23 mouse cellular contexts compared by ENCODE assay signal in the genomic region with DNA sequence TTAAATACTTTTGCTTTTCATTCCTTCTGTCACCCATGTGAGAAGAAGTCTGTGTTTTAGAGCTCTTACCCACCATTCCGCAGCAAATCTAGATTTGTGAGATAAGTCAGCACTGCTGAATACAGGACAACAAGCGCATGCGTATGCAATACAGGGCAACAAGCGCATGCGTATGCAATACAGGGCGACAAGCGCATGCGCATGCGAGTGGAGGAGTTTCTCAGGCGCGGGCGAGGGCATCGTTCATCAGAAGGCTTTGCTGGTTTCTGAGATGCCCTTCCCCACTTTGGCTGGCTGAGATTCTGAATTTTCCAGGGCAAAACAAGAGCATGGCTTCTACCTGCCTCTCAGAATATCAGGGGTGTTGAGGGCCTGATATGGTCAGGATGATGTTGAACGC.
DNase-seq lines count a peak whose midpoint lies in the region; ATAC-seq and TF ChIP-seq lines count a peak whose summit lies in the region.
"Had no signal": no experiment of that assay in that cellular context is flagged by ENCODE, and none has a peak within 500 bp of the region (broad histone marks: within the 10 kb centered on the region; RNA-seq: fewer than 3 reads in every experiment).

No protein-coding gene starts in this region.

- no peaks in the 10 kb centered on the region for H3K36me3 ChIP-seq in midbrain, embryonic 11.5 days (ENCODE audit: control insufficient read depth, insufficient read depth, low read length)
- no peaks in the 10 kb centered on the region for H3K36me3 ChIP-seq in midbrain, embryonic 16.5 days (ENCODE audit: control insufficient read depth, insufficient read depth, low read length)
- H3K36me3 ChIP-seq in testis, adult 2 months (ENCODE audit: control insufficient read depth, insufficient read depth, low read length), result no peaks in the 10 kb centered on the region
- no peaks in the 10 kb centered on the region for H3K36me3 ChIP-seq in forebrain, embryonic 12.5 days (replicated peaks)
- H3K36me3 ChIP-seq: G1E had no signal

- H3K4me1 ChIP-seq in midbrain, embryonic 11.5 days (ENCODE audit: control insufficient read depth, insufficient read depth, low read length), result no peaks in the 10 kb centered on the region
- H3K4me1 ChIP-seq in midbrain, embryonic 16.5 days (ENCODE audit: control insufficient read depth, insufficient read depth, low read length), result no peaks in the 10 kb centered on the region
- H3K4me1 ChIP-seq in testis, adult 2 months (ENCODE audit: control insufficient read depth, insufficient read depth, low read length), result no peaks in the 10 kb centered on the region
- no peaks in the 10 kb centered on the region for H3K4me1 ChIP-seq in forebrain, embryonic 12.5 days

- 96% methylated on average over 14 of the region's 14 CpGs for WGBS in midbrain, embryonic 11.5 days
- WGBS in midbrain, embryonic 16.5 days, result 95% methylated on average over 14 of the region's 14 CpGs
- WGBS in forebrain, embryonic 12.5 days, result 96% methylated on average over 14 of the region's 14 CpGs

- DNase-seq in midbrain, embryonic 11.5 days (ENCODE audit: low spot score, missing footprints), result peak; percentile 2
- DNase-seq in testis, postnatal 10 days (ENCODE audit: low spot score), result no peak
- DNase-seq in R1 (ENCODE audit: low read depth, low spot score), result peak; percentile 26
- DNase-seq in testis, postnatal 14 days (ENCODE audit: low spot score), result peak; percentile 64
- DNase-seq in ovary, postnatal 14 days (ENCODE audit: low spot score), result no peak
- DNase-seq: adrenal gland, adult 2 months; adrenal gland, adult 8-10 months; adrenal gland, postnatal 10 days; adrenal gland, postnatal 14 days; adrenal gland, postnatal 25 days; adrenal gland, postnatal 36 days; B cell, adult 2 months; cerebellum, adult 11 months; cerebellum, adult 11-12 months; cerebellum, adult 18-20 months had no signal

- no peak for ATAC-seq in midbrain, embryonic 11.5 days (ENCODE audit: low FRiP score)
- no peak for ATAC-seq in midbrain, embryonic 16.5 days
- no peak for ATAC-seq in forebrain, embryonic 12.5 days (ENCODE audit: low FRiP score)
- ATAC-seq: activated CD4-positive, CD25-positive, alpha-beta regulatory T cell, adult 4 months; CD4-positive, CD25-positive, alpha-beta regulatory T cell, adult 4 months; Patski had no signal

- no peak for TF ChIP-seq CTCF in testis, adult 2 months (IDR thresholded peaks at IDR 0.05; ENCODE audit: control insufficient read depth, insufficient read depth, insufficient replicate concordance, low read depth, low read length)

- TF ChIP-seq POLR2A in testis, adult 2 months (IDR thresholded peaks at IDR 0.05; ENCODE audit: control insufficient read depth, low read depth, low read length), result peak; percentile 72

- H3K4me3 ChIP-seq in midbrain, embryonic 11.5 days (ENCODE audit: low read depth, low read length), result no peak overlapping the region
- H3K4me3 ChIP-seq in midbrain, embryonic 16.5 days (ENCODE audit: low read depth, low read length), result no peak overlapping the region
- H3K4me3 ChIP-seq in testis, adult 2 months (ENCODE audit: control insufficient read depth, low read depth, low read length), result peak overlapping the region; percentile 87
- H3K4me3 ChIP-seq in forebrain, embryonic 12.5 days (replicated peaks), result no peak overlapping the region

- no peak overlapping the region for H3K27ac ChIP-seq in midbrain, embryonic 11.5 days (ENCODE audit: low read depth, low read length)
- no peak overlapping the region for H3K27ac ChIP-seq in midbrain, embryonic 16.5 days (ENCODE audit: low read length)
- H3K27ac ChIP-seq in testis, adult 2 months (ENCODE audit: control insufficient read depth, insufficient read depth, low read depth, low read length), result peak overlapping the region; percentile 34
- no peak overlapping the region for H3K27ac ChIP-seq in forebrain, embryonic 12.5 days

- no peaks in the 10 kb centered on the region for H3K9me3 ChIP-seq in midbrain, embryonic 11.5 days (ENCODE audit: control insufficient read depth, low read length)
- no peaks in the 10 kb centered on the region for H3K9me3 ChIP-seq in midbrain, embryonic 16.5 days (replicated peaks; ENCODE audit: control insufficient read depth, low read length, poor library complexity, severe bottlenecking)
- H3K9me3 ChIP-seq in forebrain, embryonic 12.5 days, result no peaks in the 10 kb centered on the region
- H3K9me3 ChIP-seq: G1E had no signal

- no peak overlapping the region for H3K9ac ChIP-seq in midbrain, embryonic 11.5 days (ENCODE audit: low read length)
- H3K9ac ChIP-seq in midbrain, embryonic 16.5 days (ENCODE audit: low read depth, low read length), result no peak overlapping the region
- H3K9ac ChIP-seq in forebrain, embryonic 12.5 days, result no peak overlapping the region

- no peaks in the 10 kb centered on the region for H3K27me3 ChIP-seq in midbrain, embryonic 11.5 days (ENCODE audit: control insufficient read depth, insufficient read depth, low read length)
- H3K27me3 ChIP-seq in midbrain, embryonic 16.5 days (ENCODE audit: control insufficient read depth, insufficient read depth, low read depth, low read length), result no peaks in the 10 kb centered on the region
- no peaks in the 10 kb centered on the region for H3K27me3 ChIP-seq in testis, adult 2 months (ENCODE audit: control insufficient read depth, insufficient read depth, low read length)
- H3K27me3 ChIP-seq in forebrain, embryonic 12.5 days, result no peaks in the 10 kb centered on the region
- H3K27me3 ChIP-seq: CH12.LX had no signal

- H3K4me2 ChIP-seq in midbrain, embryonic 11.5 days, result no peak overlapping the region
- H3K4me2 ChIP-seq in midbrain, embryonic 16.5 days (ENCODE audit: low read length), result no peak overlapping the region
- H3K4me2 ChIP-seq in forebrain, embryonic 12.5 days, result no peak overlapping the region

Comparison
In these comparisons a context has a peak if more than half of its experiments do, and no peak if none do; other contexts are left out.
1. DNase-seq: peak in midbrain, embryonic 11.5 days (single experiment), R1 (single experiment) and testis, postnatal 14 days (single experiment); none in testis, postnatal 10 days (single experiment) and ovary, postnatal 14 days (single experiment).